16 mouse cellular contexts compared by ENCODE assay signal in genomic region chr16:95800911-95801442, GRCm38 (mm10).
DNase-seq lines count a peak whose midpoint lies in the region; ATAC-seq and TF ChIP-seq lines count a peak whose summit lies in the region.
"Had no signal": no experiment of that assay in that cellular context is flagged by ENCODE, and none has a peak within 500 bp of the region (broad histone marks: within the 10 kb centered on the region; RNA-seq: fewer than 3 reads in every experiment).

No protein-coding gene starts in this region.

- H3K4me2 ChIP-seq in hindbrain, postnatal 0 days (ENCODE audit: low read depth, low read length) = no peak overlapping the region
- H3K4me2 ChIP-seq in hindbrain, embryonic 13.5 days = no peak overlapping the region
- H3K4me2 ChIP-seq: heart, embryonic 13.5 days; midbrain, embryonic 11.5 days; stomach, embryonic 15.5 days had no signal

- peaks cover 5% of the 10 kb centered on the region; the same call in 1 of the 2 replicates for H3K4me1 ChIP-seq in hindbrain, postnatal 0 days (ENCODE audit: insufficient read depth, low read length)
- H3K4me1 ChIP-seq in hindbrain, embryonic 13.5 days (replicated peaks) = peaks cover 17% of the 10 kb centered on the region; the same call in 1 of the 2 replicates
- H3K4me1 ChIP-seq: stomach, embryonic 15.5 days had no signal

- H3K36me3 ChIP-seq in hindbrain, postnatal 0 days (ENCODE audit: insufficient read depth, low read length) = no peaks in the 10 kb centered on the region
- no peaks in the 10 kb centered on the region for H3K36me3 ChIP-seq in hindbrain, embryonic 13.5 days
- H3K36me3 ChIP-seq: heart, embryonic 13.5 days; stomach, embryonic 15.5 days had no signal

- no peak overlapping the region for H3K9ac ChIP-seq in hindbrain, postnatal 0 days (replicated peaks; ENCODE audit: low read length)
- no peak overlapping the region for H3K9ac ChIP-seq in hindbrain, embryonic 13.5 days
- H3K9ac ChIP-seq: heart, embryonic 13.5 days; liver, postnatal 0 days; stomach, embryonic 15.5 days had no signal

- intact Hi-C loops in left cerebral cortex, postnatal 36 days (cut with DNase I) = no loop called here

- H3K4me3 ChIP-seq in hindbrain, postnatal 0 days (ENCODE audit: low read length) = no peak overlapping the region
- H3K4me3 ChIP-seq in hindbrain, embryonic 13.5 days = no peak overlapping the region
- H3K4me3 ChIP-seq: heart, embryonic 13.5 days; stomach, embryonic 15.5 days had no signal

- no peak for TF ChIP-seq CTCF in hindbrain, postnatal 0 days (IDR thresholded peaks at IDR 0.05; ENCODE audit: low read depth)

- no peak overlapping the region for H3K27ac ChIP-seq in hindbrain, postnatal 0 days
- H3K27ac ChIP-seq in hindbrain, embryonic 13.5 days = no peak overlapping the region
- H3K27ac ChIP-seq: heart, embryonic 13.5 days; stomach, embryonic 15.5 days had no signal

- DNase-seq in hindbrain, postnatal 0 days (ENCODE audit: low spot score) = peak; percentile 63
- DNase-seq in NIH3T3 (ENCODE audit: low read depth) = peak; percentile 12
- peak; percentile 84 for DNase-seq in cerebellum, adult 11-12 months
- DNase-seq in cerebellum, postnatal 36 days = peak; percentile 76 to 83
- no peak for DNase-seq in left cerebral cortex, postnatal 36 days (ENCODE audit: low spot score in 2 of 2)
- no peak for DNase-seq in heart, postnatal 4 days
- no peak for DNase-seq in thymus, postnatal 36 days
- DNase-seq: adrenal gland, adult 2 months; gastrocnemius, postnatal 36 days; kidney, adult 8-10 months; kidney, postnatal 36 days; liver, postnatal 0 days had no signal

- H3K9me3 ChIP-seq in hindbrain, postnatal 0 days (ENCODE audit: low read length) = no peaks in the 10 kb centered on the region
- no peaks in the 10 kb centered on the region for H3K9me3 ChIP-seq in hindbrain, embryonic 13.5 days
- H3K9me3 ChIP-seq: stomach, embryonic 15.5 days had no signal

- no peaks in the 10 kb centered on the region for H3K27me3 ChIP-seq in hindbrain, postnatal 0 days (ENCODE audit: insufficient read depth, low read length)
- no peaks in the 10 kb centered on the region for H3K27me3 ChIP-seq in hindbrain, embryonic 13.5 days
- H3K27me3 ChIP-seq: heart, embryonic 13.5 days; stomach, embryonic 15.5 days had no signal

- peak; percentile 41; the same call in 1 of the 2 replicates for ATAC-seq in hindbrain, postnatal 0 days
- no peak for ATAC-seq in hindbrain, embryonic 13.5 days (ENCODE audit: low FRiP score)
- ATAC-seq: liver, postnatal 0 days had no signal

- WGBS in hindbrain, postnatal 0 days = 62% methylated on average over 7 of the region's 7 CpGs
- 79% methylated on average over 7 of the region's 7 CpGs for WGBS in hindbrain, embryonic 13.5 days

Comparison
In these comparisons a context has a peak if more than half of its experiments do, and no peak if none do; other contexts are left out.
1. DNase-seq: peak in hindbrain, postnatal 0 days (single experiment), NIH3T3 (single experiment), cerebellum, adult 11-12 months (single experiment) and cerebellum, postnatal 36 days (2 of 2); none in left cerebral cortex, postnatal 36 days (0 of 2), heart, postnatal 4 days (single experiment) and thymus, postnatal 36 days (0 of 2).